Mouse (Mus musculus): ENCODE measurements around the gene Rpl23. TPM values are rescaled to one million over a fixed set of nuclear protein-coding genes. Genes with fewer than 3 reads are reported as not detected.
A peak's percentile ranks its signal among the peaks of the same experiment; 100 is the strongest.
"Not testable (repeated sequence)": the region's sequence is repeated elsewhere in the genome, so short reads cannot be mapped to it uniquely, and the experiment has no call there.

Gene Rpl23
- total RNA-seq, 2 experiments from 2014 or later = 614 to 660 TPM

DNA sequence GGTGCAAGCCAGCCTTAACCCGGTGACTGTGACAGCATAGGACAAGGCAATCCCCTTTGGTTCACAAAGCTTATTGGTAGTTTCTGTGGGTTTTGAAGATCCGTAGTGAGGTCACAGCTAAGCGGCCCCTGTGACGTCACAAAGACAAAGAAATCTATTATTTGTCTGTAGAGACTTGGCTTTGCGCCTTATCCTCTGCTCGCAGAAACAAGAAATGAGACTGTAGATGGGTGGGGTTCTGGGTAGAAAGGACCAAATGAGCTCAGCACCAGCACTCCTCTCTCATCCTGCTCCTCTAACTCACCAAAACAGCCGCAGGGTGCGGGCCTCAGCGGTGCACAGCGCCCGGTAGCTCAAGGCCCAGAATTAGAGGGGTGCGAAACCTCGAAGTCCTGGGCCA, 7.1 kb downstream of the Rpl23 start:
- intact Hi-C loops (cut with DNase I) = no loop called here

DNA sequence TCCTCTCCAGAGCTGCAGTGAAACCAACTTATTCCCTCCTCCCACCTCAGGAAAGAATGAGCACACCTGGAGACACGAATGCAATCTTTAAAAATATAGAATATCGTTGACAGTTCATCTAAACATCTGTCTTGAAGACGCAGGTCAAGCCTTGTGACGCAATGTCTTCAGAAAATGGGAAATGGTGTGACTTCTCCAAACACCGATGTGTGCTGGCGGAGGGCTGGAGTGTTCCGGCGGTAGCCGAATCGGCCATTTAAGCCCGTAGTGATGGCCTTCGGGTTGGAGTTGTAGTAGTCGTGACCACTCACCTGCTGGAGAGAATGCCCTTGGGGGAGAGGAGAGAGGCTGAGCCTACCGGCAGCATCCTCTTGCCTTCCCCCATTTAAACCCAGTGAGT, 10.8 kb downstream of the Rpl23 start:
- DNase-seq = no peak
- intact Hi-C loops (cut with DNase I) = no loop called here

More for the DNA sequence above, 7.1 kb downstream of the Rpl23 start:
- no peak for DNase-seq

DNA sequence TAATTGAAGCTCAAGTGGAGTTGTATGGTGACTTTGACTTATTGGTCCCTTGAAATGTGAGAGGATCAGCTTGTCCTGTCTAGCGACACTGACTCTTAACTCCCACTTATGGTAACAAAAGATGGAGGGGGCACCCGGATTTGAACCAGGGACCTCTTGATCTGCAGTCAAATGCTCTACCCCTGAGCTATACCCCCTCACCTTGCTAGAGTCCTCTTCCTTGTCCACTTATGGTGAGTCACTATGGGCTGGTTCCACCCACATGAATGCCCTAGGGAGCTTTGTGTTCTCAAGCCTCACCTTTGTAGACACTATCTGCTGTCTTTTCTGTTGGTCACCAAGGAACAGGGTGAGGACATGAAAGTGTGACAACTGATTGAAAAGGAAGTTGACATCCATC, 12.5 kb downstream of the Rpl23 start:
- intact Hi-C loops (cut with DNase I) = no loop called here
- no peak for DNase-seq

DNA sequence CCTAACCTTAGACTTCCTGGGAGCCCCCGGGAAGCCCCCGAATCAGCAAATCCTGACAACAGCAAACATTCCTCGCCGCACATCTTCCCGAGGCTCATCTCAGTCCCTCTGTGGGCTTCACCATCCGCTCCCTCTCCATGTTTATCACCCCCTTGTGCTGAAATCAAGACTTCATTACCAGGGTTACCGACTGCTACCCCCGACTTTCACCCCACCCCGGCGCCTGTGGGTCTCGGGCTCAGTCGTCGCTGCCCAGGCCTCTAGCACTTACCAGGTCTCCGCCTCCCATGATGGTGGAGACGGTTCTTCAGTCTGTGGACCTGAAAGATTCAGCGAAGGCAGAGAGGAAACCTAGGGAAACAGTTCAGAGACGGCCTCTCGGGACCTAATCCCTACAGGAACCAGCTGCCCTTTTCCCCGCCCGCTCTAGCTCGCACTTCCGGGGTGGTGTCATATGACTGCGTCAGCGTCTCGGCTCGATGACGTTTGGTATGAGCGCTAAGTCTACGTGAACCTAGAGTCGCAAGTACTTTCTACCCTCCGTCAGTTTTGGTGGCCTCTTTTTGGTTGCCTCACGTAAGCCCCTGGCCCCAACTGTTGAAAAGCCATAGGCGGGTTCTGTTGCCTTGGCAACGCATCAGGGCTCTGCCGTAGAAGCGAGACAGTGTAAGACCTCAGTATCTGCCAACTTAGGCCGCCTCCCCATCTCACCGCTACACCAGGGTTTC, 15.9 kb downstream of the Rpl23 start, which contains the start of gene Cwc25:
Gene Cwc25, minus strand, starts transcription at position 403 of the 728 bp plus-strand sequence.
- peak; percentile 94 for DNase-seq
- intact Hi-C loops (cut with DNase I) = no loop called here

DNA sequence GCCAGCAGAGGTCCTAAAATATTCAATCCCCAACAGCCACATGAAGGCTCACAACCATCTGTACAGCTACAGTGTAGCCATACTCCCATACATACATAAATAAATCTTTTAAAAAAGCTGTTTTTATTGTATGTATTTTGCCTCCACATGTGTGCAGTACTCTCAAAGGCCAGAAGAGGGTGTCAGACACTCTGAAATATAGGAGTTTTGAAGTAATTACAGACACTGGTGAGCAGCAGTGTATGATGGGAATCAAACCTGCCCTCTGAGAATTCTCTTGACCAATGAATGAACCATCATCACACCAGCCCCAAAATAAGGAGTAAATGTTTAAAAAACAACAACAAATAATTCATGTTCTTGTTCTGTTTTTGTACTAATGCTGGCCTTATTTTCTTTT, 20.6 kb downstream of the Rpl23 start:
- DNase-seq = no peak
- intact Hi-C loops (cut with DNase I) = no loop called here

DNA sequence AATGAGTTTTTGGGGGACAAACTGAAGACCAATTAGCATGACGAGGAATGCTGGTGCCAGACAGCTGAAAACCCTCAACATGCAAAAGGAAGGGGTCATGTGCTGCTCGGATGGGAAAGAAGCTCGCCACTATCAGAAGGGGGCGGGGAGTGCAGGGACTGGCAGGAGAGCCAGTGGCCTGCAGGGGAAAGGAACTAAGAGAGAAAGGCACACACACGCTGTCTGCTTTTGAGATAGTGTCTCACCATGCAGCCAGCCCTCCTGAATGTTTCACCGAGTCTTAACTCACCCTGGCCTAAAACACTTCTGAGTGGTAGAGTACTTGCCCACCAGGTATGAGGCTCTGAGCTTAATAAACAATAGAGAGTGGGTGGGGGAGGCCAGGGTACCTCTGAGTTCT, 23.3 kb downstream of the Rpl23 start:
- intact Hi-C loops (cut with DNase I) = no loop called here

DNA sequence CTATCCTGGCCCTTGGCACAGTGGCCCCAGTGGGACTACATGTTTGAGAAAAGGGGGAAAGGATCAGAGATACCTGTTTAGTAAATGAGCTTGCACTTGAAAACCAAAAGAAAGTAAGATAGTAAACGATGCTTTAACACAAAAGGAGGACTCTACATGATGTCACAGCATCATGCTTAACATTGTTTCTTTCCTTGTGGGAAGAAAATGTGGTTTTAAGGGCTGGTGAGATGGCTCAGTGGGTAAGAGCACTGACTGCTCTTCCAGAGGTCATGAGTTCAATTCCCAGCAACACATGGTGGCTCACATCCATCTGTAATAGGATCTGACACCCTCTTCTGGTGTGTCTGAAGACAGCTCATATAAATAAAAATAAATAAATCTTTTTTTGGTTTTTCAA, 24.1 kb downstream of the Rpl23 start:
- intact Hi-C loops (cut with DNase I) = no loop called here
- DNase-seq = no peak

More for the DNA sequence above, 23.3 kb downstream of the Rpl23 start:
- DNase-seq = no peak

DNA sequence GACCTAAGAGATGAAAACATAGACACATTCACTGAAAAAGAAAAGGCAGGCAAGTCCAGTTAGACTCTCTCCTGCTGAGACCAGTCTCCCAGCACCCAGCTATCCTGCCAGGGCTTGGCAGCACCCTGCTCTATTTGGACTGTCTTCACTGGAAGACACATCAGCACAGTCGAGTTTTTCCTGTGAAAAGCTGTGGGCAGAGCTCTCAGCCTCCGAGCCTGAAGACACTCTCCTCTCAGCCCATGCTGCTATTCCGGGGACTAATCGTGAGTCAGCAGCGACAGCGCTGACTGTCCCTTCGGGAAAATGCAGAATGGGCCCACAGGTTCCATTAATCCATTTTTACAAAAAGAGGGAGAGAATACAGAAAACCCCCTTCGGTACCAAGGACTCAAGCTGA, 29.0 kb downstream of the Rpl23 start:
- intact Hi-C loops (cut with DNase I) = no loop called here
- no peak for DNase-seq

DNA sequence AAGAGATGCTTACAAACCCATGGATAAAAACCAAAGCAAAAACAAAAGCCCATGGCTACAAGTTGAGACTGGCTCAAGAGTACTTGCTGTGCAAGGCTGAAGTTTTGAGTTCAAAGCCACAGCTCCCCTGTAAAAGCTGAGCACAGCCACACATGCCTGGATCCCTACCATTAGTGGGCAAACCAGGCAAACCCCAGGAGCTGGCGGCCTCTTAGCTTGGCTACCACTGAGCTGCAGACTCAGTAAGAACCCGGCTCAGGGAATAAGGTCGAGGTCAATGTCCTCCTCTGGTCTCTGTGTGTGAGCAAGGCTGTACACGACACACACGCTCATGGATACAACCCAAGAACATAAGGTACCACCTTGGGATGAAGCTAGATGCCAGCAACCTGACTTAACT, 33.7 kb downstream of the Rpl23 start:
- intact Hi-C loops (cut with DNase I) = no loop called here

DNA sequence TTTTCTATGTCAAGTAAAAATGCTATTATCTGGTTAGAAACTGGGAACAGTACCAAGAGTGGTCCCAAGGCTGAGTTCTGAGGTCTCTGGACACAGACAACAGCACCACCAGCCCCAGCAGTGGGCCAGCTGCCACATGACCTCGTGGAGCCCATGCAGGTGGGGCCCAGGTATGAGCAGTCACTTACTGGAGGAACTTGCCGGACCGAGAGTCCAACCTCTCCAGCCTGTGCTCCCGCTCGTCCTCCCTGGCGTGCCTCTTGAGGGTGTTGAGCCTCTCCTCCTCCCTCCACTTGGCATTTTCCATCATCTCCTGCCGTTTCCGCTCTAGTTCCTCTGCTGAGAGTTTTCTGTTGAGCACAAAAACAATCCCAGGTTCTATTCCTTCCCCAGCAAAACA, 34.5 kb downstream of the Rpl23 start:
- intact Hi-C loops (cut with DNase I) = no loop called here
- DNase-seq = no peak

More for the DNA sequence above, 33.7 kb downstream of the Rpl23 start:
- no peak for DNase-seq

DNA sequence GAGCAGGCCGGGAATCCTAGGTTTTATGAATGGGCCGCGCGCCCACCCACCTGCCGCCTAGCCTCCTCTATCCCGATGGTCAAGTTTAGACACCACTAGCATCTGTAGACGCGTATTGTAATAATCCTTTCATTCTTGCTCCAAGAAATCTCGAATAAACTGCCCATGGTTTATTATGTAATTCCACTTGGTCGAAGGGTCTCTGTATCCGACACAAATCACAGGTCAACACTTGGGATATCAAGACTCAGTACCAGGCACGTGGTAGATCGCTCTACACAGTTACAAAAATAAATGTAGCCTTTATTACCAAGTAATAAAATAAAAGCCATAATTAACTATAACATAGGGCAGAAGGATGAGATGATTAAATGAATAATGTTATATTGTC, 36.9 kb downstream of the Rpl23 start:
- no peak for DNase-seq
- intact Hi-C loops (cut with DNase I) = no loop called here

DNA sequence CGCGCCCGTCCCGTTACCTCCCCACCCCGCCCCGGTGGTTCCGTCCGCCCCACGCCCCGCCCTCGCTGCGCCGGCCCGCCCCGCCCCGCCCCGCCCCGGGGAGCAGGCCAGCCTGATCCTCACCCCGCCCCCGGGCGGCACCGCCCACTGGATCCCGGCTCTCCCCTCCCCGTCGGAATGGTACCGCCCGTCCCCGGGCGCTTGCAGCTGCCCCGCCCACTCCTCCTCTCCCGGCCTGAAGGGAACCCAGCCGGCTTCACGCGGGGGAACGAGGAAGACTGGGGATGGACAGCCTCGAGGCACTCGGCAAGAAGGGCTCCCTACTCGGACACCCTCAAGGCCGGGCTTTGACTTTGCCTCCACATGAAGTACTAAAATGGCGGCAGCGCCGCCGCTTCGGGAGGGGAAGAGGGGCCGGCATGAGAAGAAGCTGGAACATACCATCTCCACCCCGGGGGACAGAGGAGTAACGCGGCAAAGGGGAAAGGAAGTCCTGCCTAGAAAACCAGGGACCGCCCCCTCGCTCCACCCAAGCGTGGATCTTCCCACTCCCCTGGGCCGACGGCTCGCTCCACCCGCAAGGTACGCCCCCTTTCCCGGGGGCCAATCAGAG, 37.4 kb downstream of the Rpl23 start:
- intact Hi-C loops (cut with DNase I) = no loop called here
- DNase-seq = peak; percentile 100

DNA sequence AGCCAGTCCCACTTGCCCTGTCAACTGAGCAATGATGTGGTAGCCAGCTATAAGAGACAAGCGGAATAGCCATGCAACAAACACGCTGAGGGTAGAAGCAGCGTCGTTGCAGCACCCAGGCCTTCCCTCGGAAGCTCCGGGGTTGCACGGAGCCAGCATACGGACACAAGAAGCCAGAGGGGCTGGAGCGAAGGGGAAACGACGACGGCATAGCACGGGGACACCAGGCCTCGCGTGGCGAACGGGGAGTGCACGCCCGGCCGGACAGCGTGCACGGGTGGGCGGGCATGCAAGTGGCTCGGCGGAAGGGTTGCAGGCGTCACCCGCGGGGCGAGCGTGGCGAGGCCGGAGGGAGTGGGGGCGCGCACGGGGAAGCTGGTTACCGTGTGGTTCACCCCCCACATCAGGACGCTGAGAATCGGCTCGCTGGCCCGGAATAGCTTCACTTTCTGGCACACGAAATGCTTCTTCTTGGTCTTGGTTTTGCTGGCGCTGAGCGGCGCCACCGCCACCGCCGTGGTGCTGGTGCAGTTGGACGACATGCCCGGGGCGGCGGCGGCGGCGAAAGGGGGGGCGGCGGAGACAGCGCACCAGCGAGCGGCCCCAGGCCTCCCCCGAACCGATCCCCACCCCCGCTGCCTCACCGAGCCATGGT, 38.0 kb downstream of the Rpl23 start, which contains the start of gene Pip4k2b:
Gene Pip4k2b, minus strand, starts transcription at position 642 of the 655 bp plus-strand sequence.
- intact Hi-C loops (cut with DNase I) = no loop called here
- DNase-seq = no peak

DNA sequence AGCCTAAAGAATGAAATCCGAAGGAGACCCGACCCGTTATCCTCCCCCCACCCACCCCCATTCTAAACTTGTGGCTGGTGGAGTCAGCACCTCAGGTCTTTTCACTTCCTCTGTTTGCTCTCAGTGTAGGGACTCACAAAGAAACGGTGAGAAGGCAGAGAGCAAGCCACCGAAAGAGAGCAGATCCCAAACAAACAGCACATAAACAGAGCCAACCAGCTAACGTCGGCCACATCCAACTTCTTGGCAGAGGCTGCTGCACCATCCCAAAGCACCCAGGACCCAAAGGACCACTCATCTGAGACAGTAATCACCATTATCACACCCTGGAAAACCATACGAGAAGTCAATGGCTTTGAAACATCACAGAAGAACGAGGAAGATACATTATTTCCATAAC, 38.8 kb downstream of the Rpl23 start:
- intact Hi-C loops (cut with DNase I) = no loop called here

DNA sequence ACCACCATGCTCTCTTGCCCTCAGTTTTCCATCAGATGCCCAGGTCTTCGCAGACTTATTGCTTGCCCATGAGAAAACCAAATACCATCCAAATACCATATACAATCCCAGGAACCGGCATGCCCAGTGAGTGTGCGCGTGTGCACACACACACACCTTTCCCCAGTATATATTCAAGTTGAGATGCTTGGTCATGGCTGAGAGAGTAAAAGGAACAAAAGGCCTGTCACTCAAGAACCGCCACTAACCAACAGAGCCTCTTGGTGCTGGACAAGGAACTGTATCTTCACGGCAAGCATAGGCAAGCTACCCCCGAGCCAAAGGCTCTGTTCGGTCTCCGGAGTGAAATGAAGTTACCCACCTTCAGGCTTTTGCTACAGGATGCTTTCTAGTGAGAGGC, 39.6 kb downstream of the Rpl23 start:
- intact Hi-C loops (cut with DNase I) = no loop called here
- no peak for DNase-seq

More for the DNA sequence above, 38.8 kb downstream of the Rpl23 start:
- no peak for DNase-seq

DNA sequence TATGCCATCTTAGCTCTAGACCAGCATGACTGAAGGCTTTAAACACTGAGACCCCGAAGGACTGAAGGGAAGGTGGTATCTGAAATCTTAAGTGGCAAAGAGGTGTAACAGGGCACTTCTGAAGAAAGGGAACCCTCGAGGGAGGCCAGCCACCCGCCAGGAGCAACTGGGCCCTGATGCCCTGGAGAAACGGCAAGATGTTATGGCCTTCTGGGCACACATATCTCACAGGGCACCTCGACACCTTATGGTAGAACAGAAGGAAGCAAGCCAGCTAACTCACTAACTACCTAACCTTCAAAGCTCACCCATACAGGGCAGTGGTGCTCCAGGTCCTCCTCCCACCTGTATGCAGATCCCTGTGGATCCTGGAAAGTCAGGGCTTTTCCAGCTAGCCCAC, 40.1 kb downstream of the Rpl23 start:
- intact Hi-C loops (cut with DNase I) = no loop called here
- no peak for DNase-seq

DNA sequence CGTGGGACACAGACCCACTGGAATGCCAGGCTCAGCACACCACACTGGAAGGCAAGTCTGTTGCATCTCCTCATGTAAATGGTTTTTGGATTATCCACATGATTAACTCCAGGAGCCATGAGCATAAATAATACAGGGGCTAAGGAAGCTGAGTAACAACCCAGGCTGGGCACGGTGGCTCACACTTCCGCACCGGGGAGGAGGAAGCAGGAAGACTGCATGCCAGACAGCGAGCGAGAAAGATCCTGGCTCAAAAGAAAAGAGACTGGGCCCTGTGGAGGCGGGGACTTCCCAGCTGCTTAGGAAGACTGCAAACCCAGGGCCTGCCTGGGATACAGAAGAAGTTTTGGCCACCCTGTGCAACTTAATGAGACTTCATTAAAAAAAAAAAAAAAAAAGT, 42.0 kb downstream of the Rpl23 start:
- DNase-seq = no peak
- intact Hi-C loops (cut with DNase I) = no loop called here

DNA sequence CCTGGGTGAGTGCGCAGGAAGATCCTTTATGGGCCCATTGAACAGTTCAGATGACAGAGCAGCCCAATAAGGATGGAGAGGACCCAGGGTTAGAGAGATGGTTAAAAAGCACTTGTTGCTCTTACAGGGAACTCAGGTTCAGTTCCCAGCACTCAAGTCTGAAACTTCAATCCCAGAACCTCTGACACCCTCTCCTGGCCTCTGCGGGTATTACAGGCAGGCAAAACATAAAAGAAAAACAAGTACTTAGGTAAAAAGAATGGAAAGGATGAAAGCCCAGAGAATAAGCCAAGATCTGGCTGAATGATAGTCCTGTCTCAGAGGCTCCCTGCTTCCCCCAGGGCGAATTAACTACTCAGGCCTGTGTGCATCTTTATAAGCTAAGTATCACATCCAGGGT, 43.1 kb downstream of the Rpl23 start:
- DNase-seq = no peak
- intact Hi-C loops (cut with DNase I) = no loop called here

DNA sequence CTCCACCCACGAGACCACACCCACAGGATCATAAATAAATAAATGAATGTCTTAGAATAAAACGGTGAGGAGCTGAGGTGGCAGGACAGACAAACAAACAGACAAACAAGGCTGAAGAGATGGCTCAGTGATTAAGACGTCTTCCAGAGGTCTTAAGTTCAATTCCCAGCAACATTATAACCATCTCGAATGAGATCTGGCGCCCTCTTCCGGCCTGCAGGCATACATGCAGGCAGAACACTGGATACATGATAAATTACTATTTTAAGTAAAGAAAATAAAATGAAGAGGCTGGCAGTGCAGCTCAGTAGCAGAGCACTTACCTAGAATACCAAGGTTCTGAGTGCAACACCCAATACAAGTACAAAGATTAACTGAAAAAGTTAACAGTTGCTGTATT, 43.5 kb downstream of the Rpl23 start:
- intact Hi-C loops (cut with DNase I) = no loop called here
- no peak for DNase-seq

DNA sequence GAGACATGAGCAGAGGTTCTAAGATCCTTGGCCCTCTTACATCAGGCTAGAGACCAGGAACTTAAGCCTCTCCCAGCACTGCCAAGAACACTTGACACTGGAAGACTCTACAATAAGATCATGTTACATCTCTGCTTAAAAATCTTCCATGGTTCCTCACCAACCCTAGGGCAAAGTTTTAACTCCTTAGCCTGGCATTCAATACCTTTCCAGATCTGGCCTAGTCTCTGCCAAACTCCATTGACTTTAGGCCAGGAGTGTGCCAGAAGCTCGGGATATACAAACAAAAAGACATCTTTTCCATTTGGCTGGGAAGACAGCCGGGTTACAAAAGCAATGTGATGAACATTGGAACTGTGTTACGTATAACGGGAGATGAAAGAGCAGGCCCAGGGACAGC, 44.6 kb downstream of the Rpl23 start:
- DNase-seq = no peak
- intact Hi-C loops (cut with DNase I) = no loop called here

DNA sequence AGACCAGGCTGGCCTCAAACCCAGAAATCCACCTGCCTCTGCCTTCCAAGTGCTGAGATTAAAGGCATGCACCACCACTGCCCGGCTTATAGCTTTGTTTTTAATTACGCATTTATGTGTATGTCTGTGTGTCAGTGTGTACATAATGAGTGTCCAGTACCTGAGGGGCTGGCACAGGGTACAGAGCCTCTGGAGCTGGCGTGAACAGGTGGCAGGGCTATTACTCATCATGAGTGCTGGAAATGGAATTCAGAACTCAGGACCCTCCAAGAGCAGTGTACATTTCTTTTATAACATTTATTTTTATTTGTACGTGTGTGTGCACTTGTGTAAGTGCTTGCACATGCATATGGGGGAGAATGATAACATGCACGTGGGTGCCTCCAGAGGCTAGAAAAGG, 45.6 kb downstream of the Rpl23 start:
- DNase-seq = no peak
- intact Hi-C loops (cut with DNase I) = no loop called here

DNA sequence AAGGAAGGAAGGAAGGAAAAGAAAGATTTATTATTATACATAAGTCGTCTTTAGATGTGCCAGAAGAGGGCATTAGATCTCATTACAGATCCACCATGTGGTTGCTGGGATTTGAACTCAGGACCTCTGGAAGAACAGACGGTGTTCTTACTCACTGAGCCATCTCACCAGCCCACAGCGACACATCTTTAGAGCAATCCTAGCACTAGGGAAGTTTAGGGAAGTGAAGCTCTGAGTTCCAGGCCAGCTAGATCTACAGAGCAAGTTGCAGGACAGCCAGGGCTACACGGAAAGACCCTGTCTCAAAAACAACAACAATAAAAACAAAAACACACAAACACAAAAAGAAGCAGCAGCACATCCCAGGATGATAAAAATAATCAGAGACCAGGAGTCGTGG, 47.4 kb downstream of the Rpl23 start:
- intact Hi-C loops (cut with DNase I); DNase-seq: not testable (repeated sequence)

Data from left cerebral cortex, postnatal 4 days (tissue).